Mouse (Mus musculus) urinary bladder, postnatal 25 days (tissue): ENCODE data around the gene Tmem30c.

Experiments
- DNase-seq: peaks from one replicate; pipeline ENCODE4 v3.0.0; 2022; ENCODE audit warnings: low spot score

Gene Tmem30c

DNA sequence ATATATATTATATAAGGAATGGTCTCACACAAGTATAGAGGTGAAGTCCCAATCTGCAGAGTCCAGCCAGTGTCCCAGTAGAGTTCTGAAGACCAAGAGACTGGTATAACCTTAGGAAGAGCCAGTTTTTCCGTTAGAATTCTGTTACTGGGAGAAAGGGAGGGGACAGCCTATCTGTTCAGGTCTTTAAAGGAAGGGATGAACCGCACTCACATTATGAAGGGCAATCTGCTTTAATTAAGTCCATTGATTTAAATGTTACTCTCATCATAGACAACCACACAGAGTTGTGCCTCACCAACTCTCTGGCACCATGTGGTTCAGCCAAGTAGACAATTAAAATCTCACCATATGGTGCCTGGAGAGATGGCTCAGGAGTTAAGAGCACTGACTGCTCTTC, at the start of gene Tmem30c:
Tmem30c (minus strand) TSS at position 101 of the 400 bp plus-strand sequence.
- DNase-seq, result no peak

DNA sequence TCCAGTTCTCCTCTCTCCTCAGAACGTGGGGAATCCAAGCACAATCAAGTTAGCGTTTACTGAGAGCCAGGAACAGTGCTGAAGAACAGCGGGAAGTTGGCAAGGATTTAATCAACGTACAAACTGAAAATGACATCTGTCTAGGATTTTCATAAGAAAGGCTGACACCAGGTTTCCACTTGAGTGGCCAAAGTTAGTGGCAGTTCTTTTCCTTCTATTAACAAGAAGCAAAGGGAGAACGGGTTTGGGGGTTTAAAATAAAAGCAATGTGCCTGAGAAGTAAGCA, 47.9 kb upstream of the Tmem30c start:
- DNase-seq, result no peak

DNA sequence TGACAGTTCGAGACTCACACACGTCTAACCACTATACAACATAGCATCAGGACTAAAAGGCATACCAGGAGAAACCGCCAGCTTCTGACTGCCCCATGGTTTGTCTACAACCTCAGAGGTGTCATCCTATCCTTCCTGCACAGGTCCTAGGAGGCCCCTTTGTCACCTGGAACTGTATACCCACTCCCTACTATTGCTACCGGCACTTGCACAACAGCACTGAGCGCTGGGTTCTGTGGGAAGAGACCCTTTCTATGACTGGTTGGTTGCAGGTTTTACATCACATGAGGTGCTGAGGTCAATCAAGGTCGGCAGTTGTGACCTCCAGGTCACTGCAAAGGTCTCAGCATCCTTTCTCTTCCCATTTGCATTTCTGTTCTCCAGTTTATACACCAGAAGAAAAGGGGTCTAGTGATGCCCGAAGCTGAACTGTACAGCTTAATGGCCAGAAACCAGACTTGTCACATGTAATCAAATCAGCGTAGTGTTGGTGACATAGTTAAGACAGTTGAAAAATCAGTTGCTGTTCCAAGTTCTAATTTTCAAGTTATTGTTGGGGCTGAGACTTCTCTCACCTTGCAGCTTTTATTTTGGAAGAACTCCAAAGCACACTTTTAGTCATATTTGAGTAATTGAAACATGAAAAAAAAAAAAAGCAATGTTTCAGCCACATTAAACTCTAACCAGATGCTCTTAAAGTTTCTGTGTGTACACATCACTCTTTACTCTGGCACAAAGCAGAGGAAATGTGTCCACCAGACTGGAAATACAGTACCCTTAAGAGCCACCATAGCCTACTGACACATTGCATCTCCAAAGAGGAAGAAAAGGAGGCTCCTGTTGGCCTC, 47.3 kb upstream of the Tmem30c start:
- DNase-seq, result no peak

DNA sequence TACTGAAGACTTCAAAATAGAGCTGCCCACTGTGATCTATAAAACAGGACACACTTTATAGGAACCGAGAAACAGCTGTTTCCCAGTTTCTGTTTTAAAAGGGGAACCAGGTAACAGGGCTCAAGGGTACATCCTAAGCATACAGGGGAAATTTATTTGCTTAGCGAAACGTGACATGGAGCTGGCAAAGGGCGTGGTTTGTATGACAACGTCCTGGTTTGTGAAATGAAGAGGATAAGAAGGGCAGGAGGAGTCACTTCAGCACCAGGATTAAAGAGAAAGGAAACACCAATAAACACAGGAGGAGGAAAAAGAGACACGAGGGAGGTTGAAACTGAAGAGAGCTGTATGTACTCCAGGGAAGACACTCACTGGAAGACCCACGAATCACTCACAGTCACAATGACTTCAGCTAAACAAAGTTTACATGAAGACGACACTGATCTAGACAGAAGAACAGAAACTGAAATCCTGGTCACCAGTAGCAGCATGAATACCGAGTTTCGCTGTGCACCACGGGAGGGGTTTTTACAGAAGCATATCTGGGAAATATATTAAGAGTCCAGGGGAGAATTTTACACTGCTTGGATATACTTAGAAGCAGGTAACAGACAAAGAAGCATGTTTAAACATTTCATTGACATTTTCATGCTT, 44.2 kb upstream of the Tmem30c start:
- no peak for DNase-seq

DNA sequence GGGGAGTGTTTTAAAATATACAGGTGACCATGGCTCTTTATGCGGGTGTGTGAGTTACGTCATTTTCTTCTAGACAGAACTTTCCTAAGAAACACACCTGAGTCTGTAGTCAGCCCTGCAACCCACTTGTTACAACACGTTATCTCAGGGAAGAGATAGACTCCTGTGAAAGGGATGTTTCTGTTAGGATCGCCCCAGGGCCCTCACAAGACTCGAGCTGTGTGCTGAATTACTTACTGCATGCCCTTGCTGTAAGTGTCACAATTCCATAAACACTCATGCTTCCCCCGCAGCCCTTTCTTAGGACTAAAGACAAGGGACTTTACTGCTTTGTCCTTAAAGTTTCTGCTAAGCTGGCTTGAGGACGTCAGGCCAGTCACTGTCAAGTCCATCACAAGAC, 39.6 kb upstream of the Tmem30c start:
- no peak for DNase-seq

DNA sequence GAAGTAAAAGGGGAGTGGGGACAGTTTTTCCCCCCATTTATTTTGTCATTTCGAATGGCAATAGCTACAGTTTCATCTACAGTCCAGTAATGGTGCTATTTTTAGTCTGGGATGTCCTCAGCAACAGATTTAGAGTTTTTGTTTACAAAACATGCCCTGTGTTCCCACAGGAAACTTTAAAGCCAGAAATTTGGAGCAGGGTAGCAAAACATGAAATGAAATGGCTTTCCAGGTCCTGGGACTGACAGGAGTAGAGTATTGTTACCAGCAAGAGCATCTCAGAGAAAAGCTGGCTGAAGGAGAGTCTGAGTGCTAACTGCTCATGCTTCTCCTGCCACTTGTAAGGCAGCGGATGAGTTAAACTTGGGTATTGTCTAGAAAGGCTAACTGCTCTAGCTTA, 37.4 kb upstream of the Tmem30c start:
- no peak for DNase-seq

DNA sequence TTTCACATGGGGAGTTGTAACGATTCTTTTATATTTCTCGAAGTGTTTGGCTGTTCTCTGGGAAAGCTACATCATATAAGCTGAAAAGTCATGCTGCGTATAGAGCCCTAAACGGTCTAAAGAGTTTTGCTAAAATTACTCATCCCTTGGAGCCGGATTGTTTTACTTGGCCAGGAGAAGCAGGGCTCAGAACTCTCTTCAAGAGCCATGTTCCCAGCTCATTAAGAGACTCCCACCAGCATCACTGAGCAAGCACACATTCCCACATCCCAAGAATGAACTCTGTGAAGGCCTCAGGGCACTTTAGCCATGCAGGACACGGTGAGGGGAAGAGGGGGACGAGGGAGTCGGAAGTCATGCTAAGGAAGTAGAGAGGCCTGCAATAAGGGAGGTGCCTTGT, 36.4 kb upstream of the Tmem30c start:
- no peak for DNase-seq

DNA sequence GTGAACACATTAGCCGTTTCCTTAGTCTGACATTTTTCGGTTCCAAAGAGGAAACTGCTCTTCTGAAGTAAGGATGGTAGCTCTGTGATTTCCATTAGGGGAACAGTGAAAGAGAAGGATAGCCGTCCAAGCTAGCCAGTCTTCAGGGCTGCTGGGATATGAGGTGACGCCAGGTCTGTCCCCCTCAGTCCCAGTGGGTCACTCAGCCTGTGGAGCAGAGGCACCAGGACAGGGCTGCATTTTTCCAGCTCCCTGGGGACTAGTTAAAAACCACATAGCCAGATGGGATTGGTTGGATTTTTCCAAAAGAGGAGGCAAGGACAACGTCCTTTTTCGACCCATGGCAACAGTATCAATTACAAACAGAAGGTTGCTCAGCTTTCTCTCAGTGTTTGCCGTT, 34.3 kb upstream of the Tmem30c start:
- no peak for DNase-seq

DNA sequence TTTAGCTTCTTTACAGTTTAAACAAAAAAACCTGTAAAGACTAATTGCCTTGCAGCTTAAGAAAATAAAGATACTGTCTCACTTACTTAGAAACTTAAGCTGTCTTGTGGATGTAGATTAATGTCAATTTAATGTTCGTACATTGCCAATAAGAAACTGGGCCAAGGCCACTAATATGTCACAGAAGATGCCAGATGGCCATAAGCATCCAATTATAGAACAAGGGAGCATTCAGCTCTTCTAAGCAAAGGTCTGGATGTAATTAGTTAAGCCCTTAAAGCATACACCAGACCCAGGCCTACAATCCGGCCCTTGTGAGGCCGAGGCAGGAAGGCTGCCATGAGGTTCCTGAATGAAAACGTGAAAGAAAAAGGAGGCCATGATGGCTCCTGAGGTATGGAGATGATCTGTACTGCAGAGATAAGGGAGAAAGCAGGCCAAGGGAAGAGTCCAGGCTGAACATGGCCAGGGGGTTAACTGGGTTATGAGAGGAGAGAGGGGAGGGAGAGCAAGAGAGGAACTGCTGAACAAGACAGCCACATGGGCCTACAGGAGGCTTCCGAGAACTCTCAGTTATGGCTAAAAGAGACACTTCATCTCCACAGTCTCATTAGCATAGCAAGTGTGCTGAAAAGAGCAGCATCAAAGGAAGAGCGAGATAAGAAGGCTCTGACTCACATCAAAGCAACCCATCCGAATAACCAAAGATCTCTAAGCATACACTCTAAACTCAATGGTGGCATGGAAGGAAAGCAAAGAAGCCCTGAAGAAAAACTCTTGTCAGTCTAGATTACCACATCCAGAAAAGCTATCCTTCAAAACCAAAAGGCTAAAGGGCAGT, 26.8 kb upstream of the Tmem30c start:
- no peak for DNase-seq

DNA sequence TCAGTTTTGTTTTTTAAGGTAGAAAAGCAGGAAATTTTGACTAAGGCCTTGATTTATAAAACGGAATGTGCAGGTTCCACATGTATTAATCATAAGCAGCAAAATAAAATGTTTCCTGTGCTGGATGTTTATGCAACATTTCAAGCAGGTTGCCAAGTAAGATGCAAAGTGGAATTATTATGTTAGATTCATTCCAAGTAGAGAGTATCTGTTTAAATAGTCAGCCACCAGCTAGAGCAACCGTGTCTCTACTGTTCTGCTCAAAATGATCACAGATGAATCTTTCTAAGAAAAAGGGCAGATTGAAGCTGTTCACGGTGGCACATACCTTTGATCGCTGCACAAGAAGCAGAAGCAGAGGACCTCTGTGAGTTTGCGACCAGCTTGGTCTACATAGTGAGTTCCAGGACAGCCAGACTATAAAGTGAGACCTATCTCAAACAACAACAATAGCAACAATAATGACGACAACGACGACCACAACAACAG, 26.0 kb upstream of the Tmem30c start:
- DNase-seq, result no peak

DNA sequence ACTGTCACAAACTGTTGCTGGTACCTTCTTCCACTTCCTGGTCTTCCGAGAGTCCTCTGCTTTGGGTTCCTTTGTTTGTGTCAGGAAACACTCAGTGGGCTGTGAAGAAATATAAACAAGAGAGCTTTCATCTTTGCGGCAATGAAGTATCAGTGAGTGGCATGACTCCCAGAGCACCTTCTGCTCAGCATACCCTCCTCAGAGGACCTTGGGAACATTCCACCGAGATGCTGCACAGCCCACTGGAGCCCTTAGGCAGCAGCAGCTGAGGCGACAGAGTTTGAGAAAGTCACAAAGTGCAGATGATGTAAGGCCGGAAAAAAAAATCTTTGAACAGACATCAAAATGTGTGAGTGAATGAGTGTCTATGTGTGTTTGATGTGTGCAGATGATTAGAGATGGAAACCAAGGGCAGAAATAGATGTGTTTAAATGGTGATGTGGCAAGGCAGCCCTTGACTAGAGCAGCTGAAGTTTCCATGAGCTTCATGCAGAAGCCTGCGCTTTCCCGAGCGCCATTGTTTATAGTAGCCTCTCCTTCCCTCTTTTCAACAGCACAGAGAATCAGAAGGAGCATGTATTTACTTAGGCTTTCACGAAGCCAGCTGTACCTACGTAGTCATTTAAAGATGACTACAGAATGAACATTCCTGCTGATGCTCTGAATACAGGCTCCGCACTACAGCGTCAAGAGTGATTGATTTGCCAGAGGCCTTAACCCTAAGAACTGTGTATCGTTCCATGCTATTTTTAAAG, 25.4 kb upstream of the Tmem30c start:
- no peak for DNase-seq

DNA sequence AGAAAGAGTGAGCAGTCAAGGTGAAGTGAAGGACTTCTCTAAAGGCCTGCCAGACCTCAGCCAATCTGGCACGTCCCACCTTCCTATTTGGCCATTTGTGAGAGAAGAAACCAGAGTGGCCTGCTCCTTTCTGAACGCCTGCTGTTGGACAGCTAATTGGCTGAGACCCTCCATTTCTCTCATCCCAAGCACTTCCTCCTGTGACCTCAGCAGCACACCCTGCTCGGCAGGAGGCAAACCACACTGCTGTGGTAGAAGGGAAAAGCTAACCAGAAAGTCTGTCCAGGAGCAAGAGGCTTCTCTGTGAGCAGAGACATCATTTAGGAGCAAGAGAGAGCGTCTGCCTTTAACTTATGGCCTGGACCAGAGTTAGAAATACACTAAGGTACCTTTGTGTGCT, 24.5 kb upstream of the Tmem30c start:
- DNase-seq, result no peak

DNA sequence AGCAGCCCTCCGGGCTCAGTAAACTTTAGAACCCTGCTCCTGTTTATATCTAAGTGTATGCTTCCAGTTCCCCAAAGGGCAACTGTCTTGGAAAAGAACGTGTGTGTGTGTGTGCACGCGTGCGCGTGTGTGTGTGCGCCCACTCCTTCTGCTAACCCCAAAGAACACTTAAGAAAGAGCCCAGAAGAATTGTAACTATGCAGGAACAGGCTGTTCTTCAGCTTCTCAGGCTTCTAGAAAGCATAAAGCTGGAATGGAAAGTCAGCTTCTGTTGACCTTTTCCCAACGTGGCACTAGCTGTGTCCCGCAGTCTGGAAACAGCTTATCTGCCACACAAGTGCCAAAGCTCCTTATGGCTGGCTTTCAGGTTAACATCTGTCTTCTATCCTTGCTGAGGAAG, 22.4 kb upstream of the Tmem30c start:
- no peak for DNase-seq

DNA sequence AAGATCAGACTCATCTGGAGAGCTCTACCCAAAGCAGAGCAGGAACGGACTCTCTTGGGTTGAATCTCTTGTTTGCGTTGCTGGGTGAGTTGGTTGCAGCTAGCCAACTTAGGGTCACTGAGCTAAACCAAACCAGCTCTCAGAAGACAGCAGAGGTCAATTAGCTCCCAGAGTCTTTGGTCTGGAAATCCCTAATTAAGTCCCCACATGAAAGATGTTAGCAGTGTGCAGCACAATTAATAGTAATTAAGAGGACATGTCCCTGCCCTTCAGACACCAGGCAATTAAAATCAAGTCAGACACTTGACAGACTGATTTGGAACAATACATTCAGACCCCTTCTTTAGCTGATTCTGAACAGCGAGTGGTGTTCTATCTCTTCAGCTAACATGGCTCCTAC, 21.6 kb upstream of the Tmem30c start:
- DNase-seq, result no peak

DNA sequence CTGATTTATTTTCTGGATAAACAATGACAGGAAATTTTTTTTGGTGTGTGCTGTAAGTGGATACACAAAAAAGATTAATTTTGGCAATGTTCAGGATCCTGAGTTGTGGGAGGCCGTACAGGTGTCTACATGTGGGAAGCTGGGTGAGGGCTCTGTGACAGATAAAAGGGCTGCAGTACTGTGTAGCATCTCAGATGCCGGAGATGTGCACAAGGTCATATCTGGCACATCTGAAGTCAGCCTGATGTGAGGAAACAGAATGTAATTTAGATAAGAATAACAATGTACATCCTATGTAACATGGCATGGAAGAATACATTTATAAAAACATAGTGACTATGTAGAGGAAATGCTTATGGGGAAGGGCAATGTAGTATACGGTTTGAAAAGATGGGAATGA, 20.8 kb upstream of the Tmem30c start:
- no peak for DNase-seq

DNA sequence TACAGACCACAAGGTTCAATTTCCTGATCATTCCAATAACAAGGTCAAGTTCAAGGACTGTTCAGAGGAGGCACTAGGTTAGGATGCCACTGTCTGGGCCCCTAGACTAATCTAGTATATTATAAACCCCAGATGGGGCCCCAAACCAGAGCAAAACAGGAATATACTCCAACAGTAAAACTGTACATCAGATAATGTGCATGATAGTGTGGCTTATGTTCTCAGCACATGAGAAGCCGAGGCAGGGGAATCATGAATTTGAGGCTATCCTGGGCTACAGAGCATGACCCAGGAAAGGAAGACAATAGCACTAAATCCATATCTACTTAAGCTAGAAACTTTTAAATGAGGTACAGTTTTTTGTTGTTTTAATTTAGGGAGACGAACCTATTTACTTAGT, 19.5 kb upstream of the Tmem30c start:
- no peak for DNase-seq

DNA sequence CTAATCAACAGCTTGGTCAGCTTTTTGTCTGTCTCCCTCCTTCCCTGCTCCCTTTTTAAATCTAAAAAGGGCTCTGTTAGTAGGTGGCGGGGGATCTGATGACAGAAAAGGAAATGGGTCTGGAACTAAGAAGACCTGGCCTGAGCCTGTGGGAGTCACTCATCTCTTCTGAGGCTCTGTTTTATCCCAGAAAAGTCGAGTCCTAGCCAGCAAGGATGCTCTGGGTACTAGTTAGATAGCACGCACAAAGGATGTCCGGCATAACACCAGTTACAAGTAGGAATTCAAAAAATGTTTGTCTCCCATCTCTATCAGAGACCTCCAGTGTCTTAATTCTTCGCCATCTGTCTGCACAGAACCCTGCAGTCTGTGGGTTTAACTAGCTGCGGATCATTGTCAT, 12.8 kb upstream of the Tmem30c start:
- no peak for DNase-seq

DNA sequence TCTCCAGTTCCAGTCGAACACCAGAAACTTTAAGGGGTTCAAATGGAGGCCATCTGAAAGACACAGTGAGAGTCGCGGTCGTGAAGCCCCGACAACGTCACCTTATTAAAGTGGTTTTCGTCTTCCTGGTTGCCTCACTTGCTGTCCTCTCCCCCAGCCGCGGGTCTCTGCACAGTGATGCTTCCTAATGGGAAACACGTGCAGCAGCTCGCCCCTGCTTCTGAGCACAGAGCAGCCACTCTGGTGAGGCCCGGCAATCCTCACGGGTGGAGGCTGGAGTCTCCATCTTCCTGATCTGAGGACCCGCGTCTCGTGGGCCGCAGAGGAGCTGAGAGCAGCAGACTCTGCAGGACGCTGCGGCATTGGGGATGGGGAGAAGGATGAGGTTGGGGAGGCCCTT, 11.1 kb upstream of the Tmem30c start:
- DNase-seq, result no peak

DNA sequence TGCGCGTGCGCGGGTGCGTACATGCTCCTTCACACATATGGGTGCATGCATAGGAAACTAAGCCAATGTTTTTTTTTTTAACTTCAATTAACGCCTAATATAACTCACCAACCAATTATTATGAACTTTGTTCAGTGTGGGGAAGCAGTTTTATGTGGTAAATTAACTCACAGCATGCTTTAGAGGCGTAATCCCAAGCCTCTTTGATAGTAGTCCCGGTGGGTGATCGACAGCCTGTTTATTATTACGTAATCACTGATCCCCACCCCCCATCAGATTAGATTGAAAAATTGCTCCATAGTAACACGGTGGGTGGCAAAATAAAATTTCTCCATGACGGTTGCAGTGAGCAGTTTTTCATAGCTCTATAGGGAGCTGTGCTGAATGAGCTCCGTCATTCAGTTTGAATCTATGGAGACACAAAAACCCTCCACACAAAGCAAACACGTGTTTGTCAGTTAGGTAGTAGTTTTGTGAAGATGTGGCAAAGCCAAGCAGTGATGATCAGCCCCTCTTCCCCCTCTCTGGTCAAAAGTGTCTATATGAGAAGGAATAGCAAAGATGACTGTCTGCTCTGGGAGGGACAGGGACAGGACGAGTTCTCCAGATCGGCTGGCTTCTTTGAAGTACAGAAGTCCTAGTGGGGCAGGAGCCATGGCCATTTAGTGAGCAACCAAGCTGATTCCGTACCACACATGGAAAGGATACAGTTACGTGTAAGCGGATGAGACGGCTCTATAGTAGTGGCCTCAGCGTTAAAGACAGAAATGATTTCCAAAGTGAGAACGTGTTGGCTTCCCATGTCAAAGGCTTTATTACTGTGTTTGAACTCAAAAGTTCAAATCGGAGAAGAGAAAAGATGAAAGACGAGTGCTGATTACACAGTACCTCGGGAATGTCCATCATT, 10.4 kb upstream of the Tmem30c start:
- DNase-seq, result no peak

DNA sequence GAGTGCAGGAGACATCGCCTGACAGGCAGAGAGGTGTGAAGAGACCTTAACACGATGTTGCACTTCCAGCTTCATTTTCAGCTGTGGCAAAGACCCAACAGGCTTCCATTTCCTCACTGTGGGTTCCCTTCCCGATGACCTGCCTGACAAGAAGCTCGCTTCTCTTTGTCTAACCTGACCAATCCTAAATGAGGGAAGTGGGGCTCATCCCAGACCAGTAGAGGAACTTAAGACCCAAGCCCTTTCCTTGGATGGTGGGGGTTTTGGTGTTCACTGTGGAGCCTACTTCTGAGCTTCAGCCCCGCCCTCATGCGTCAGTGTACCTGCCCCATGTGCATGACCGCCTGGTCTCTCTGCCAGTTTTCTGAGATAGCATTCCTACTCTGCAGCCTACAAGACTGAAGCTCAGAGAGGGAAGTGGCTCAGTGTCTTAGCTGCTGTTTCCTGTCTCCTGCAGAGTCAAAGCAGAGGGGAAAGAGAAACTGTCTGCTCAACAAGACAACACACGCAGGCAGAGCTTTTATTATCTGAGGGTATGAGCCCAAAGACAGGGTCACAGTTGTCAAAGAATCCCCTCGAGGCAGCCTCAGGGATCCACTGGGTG, 8.9 kb upstream of the Tmem30c start:
- no peak for DNase-seq
